Mouse (Mus musculus) forebrain, embryonic 13.5 days (tissue): ENCODE results near the gene E130208F15Rik. TPM values are rescaled to one million over a fixed set of nuclear protein-coding genes. Genes with fewer than 3 reads are reported as not detected.

Experiments used
- ATAC-seq: fragments of 200-750 bp; cut with Nextera tagmentation; 2 replicates; pipeline ENCODE4 v1.8.0; 2017
- H3K27ac ChIP-seq: fragments of 300-500 bp; sonication (generic); 2 replicates; pipeline ENCODE4 v1.5.1; 2015; ENCODE audit warnings: inconsistent platforms, mild to moderate bottlenecking, moderate library complexity
- H3K27me3 ChIP-seq: fragments of 300-500 bp; sonication (generic); 2 replicates; pipeline ENCODE4 v1.6.1; 2015; ENCODE audit warnings: mild to moderate bottlenecking, inconsistent platforms
- H3K36me3 ChIP-seq: fragments of 300-500 bp; sonication (generic); 2 replicates; pipeline ENCODE4 v1.6.1; 2015; ENCODE audit warnings: mild to moderate bottlenecking, inconsistent platforms; ENCODE audit not compliant: poor library complexity, severe bottlenecking
- H3K4me1 ChIP-seq: fragments of 300-500 bp; sonication (generic); 2 replicates; pipeline ENCODE4 v1.6.1; 2015; ENCODE audit warnings: inconsistent platforms
- H3K4me2 ChIP-seq: fragments of 300-500 bp; sonication (generic); 2 replicates; pipeline ENCODE4 v1.6.1; 2015; ENCODE audit warnings: inconsistent platforms, mild to moderate bottlenecking, moderate library complexity
- H3K4me3 ChIP-seq: fragments of 300-500 bp; sonication (generic); 2 replicates; pipeline ENCODE4 v1.5.1; 2015; ENCODE audit warnings: mild to moderate bottlenecking, inconsistent platforms
- H3K9ac ChIP-seq: fragments of 300-500 bp; sonication (generic); 2 replicates; pipeline ENCODE4 v1.6.1; 2015; ENCODE audit warnings: mild to moderate bottlenecking, inconsistent platforms
- H3K9me3 ChIP-seq: fragments of 300-500 bp; sonication (generic); replicated peaks from 2 replicates; pipeline ENCODE4 v1.6.1; 2016; ENCODE audit warnings: inconsistent platforms
- WGBS: fragments of 180-500 bp; shearing (Covaris S2); methylation state at CpG from one replicate; pipeline ENCODE4 v1.1.7; 2015; 5-methylcytosine and 5-hydroxymethylcytosine counted together
- polyA plus RNA-seq: library from polyadenylated mRNA; unstranded; fragments of >200 nt; fragmentation: Nextera tagmentation; extraction: Ambion mirVana; gene quantifications from 2 replicates; pipeline ENCODE4 v1.2.1, GENCODE M21; 2015

Gene E130208F15Rik
- polyA plus RNA-seq, 1 experiment from 2014 or later, result not detected

- Histone ChIP-seq H3K36me3 (peaks cover 37% of the 10 kb centered on the region), H3K9ac (peak overlapping the region; percentile 83), H3K9me3 (no peaks in the 10 kb centered on the region), H3K27ac (no peak overlapping the region), H3K4me1 (peaks cover 20% of the 10 kb centered on the region), H3K4me2 (peak overlapping the region; percentile 90), H3K4me3 (peak overlapping the region; percentile 71), H3K27me3 (no peaks in the 10 kb centered on the region)
- 72% methylated on average over 15 of the region's 15 CpGs for WGBS
- ATAC-seq, result no peak
Measured at GRCm38 (mm10) chr7:30309395-30310129, 12.0 kb upstream of the E130208F15Rik start.

GRCm38 (mm10) chr7:30310136-30310535 lies 11.4 kb upstream of the E130208F15Rik start:
- Histone ChIP-seq H3K27me3 (no peaks in the 10 kb centered on the region), H3K4me2 (no peak overlapping the region), H3K36me3 (peaks cover 34% of the 10 kb centered on the region), H3K4me3 (no peak overlapping the region), H3K9me3 (no peaks in the 10 kb centered on the region), H3K9ac (no peak overlapping the region), H3K27ac (no peak overlapping the region), H3K4me1 (peaks cover 23% of the 10 kb centered on the region)
- ATAC-seq, result no peak
- 90% methylated on average over 12 of the region's 12 CpGs for WGBS

GRCm38 (mm10) chr7:30313666-30314320 lies 7.7 kb upstream of the E130208F15Rik start:
- H3K27me3 ChIP-seq, result no peaks in the 10 kb centered on the region
- H3K4me2 ChIP-seq, result no peak overlapping the region
- H3K27ac ChIP-seq, result no peak overlapping the region
- H3K4me1 ChIP-seq, result peaks cover 17% of the 10 kb centered on the region
- H3K9ac ChIP-seq, result no peak overlapping the region
- no peak for ATAC-seq
- peaks cover 11% of the 10 kb centered on the region; the same call in 1 of the 2 replicates for H3K36me3 ChIP-seq
- H3K9me3 ChIP-seq, result no peaks in the 10 kb centered on the region
- H3K4me3 ChIP-seq, result no peak overlapping the region
- WGBS, result 49% methylated on average over 27 of the region's 27 CpGs

- Histone ChIP-seq H3K4me2 (peak within 1 kb of the TSS; percentile 40), H3K4me3 (peak within 1 kb of the TSS; percentile 6; the same call in 1 of the 2 replicates), H3K27ac (no peak within 1 kb of the TSS), H3K36me3 (peaks cover 11% of the 10 kb centered on the region; the same call in 1 of the 2 replicates), H3K27me3 (no peaks in the 10 kb centered on the region), H3K9me3 (no peaks in the 10 kb centered on the region), H3K9ac (peak within 1 kb of the TSS; percentile 54), H3K4me1 (peaks cover 10% of the 10 kb centered on the region)
- 2% methylated on average over 9 of the region's 9 CpGs for WGBS
- ATAC-seq, result no peak
Measured at GRCm38 (mm10) chr7:30314721-30315155, 6.8 kb upstream of the E130208F15Rik start, which contains the start of gene Syne4. TSS of gene Syne4 (plus strand) at chr7:30314807.

GRCm38 (mm10) chr7:30315559-30316529 lies 5.7 kb upstream of the E130208F15Rik start:
- Histone ChIP-seq H3K4me1 (peaks cover 10% of the 10 kb centered on the region), H3K27me3 (no peaks in the 10 kb centered on the region), H3K36me3 (peaks cover 11% of the 10 kb centered on the region; the same call in 1 of the 2 replicates), H3K4me2 (no peak overlapping the region), H3K9me3 (no peaks in the 10 kb centered on the region), H3K4me3 (no peak overlapping the region), H3K9ac (no peak overlapping the region), H3K27ac (no peak overlapping the region)
- ATAC-seq, result no peak
- WGBS, result 77% methylated on average over 13 of the region's 13 CpGs

- Histone ChIP-seq H3K9me3 (no peaks in the 10 kb centered on the region), H3K9ac (no peak overlapping the region), H3K27me3 (no peaks in the 10 kb centered on the region), H3K36me3 (no peaks in the 10 kb centered on the region), H3K4me1 (peaks cover 25% of the 10 kb centered on the region), H3K27ac (no peak overlapping the region), H3K4me2 (no peak overlapping the region), H3K4me3 (no peak overlapping the region)
- 94% methylated on average over 3 of the region's 3 CpGs for WGBS
- ATAC-seq, result no peak
Measured at GRCm38 (mm10) chr7:30318142-30318541, 3.4 kb upstream of the E130208F15Rik start.

- H3K4me2 ChIP-seq, result peak overlapping the region; percentile 86
- H3K4me3 ChIP-seq, result peak overlapping the region; percentile 83
- no peak for ATAC-seq
- H3K27me3 ChIP-seq, result no peaks in the 10 kb centered on the region
- H3K4me1 ChIP-seq, result peaks cover 19% of the 10 kb centered on the region
- no peak overlapping the region for H3K27ac ChIP-seq
- peak overlapping the region; percentile 92; the same call in 1 of the 2 replicates for H3K9ac ChIP-seq
- WGBS, result 79% methylated on average over 2 of the region's 2 CpGs
- H3K9me3 ChIP-seq, result no peaks in the 10 kb centered on the region; the same call in 1 of the 2 replicates
- H3K36me3 ChIP-seq, result no peaks in the 10 kb centered on the region
Measured at GRCm38 (mm10) chr7:30320946-30321345, 594 bp upstream of the E130208F15Rik start.

- 0 out of 2 replicates have a peak, but pooled peaks cover 3% of the 10 kb centered on the region for H3K27me3 ChIP-seq
- peak overlapping the region; percentile 92 for H3K9ac ChIP-seq
- peaks cover 21% of the 10 kb centered on the region for H3K4me1 ChIP-seq
- no peaks in the 10 kb centered on the region for H3K36me3 ChIP-seq
- H3K27ac ChIP-seq, result peak overlapping the region; percentile 73
- 0% methylated on average over 20 of the region's 20 CpGs for WGBS
- ATAC-seq, result peak; percentile 100
- H3K4me3 ChIP-seq, result peak overlapping the region; percentile 83
- H3K9me3 ChIP-seq, result no peaks in the 10 kb centered on the region; the same call in 1 of the 2 replicates
- peak overlapping the region; percentile 86 for H3K4me2 ChIP-seq
Measured at GRCm38 (mm10) chr7:30322285-30322667, 736 bp downstream of the E130208F15Rik start.

GRCm38 (mm10) chr7:30322865-30323264 lies 1.3 kb downstream of the E130208F15Rik start:
- Histone ChIP-seq H3K4me1 (peaks cover 23% of the 10 kb centered on the region), H3K9ac (peak overlapping the region; percentile 60), H3K4me3 (peak overlapping the region; percentile 83), H3K36me3 (no peaks in the 10 kb centered on the region), H3K4me2 (peak overlapping the region; percentile 86), H3K9me3 (no peaks in the 10 kb centered on the region; the same call in 1 of the 2 replicates), H3K27me3 (0 out of 2 replicates have a peak, but pooled peaks cover 3% of the 10 kb centered on the region), H3K27ac (peak overlapping the region; percentile 58; the same call in 1 of the 2 replicates)
- WGBS, result 38% methylated on average over 6 of the region's 6 CpGs
- peak; percentile 3; the same call in 1 of the 2 replicates for ATAC-seq

GRCm38 (mm10) chr7:30323795-30324194 lies 2.3 kb downstream of the E130208F15Rik start, which contains the start of gene Sdhaf1:
TSS of gene Sdhaf1 (minus strand) at chr7:30323895.
- Histone ChIP-seq H3K4me3 (peak within 1 kb of the TSS; percentile 83), H3K4me2 (peak within 1 kb of the TSS; percentile 86), H3K36me3 (no peaks in the 10 kb centered on the region), H3K27ac (peak within 1 kb of the TSS; percentile 58; the same call in 1 of the 2 replicates), H3K9ac (peak within 1 kb of the TSS; percentile 60), H3K4me1 (peaks cover 23% of the 10 kb centered on the region), H3K9me3 (no peaks in the 10 kb centered on the region; the same call in 1 of the 2 replicates), H3K27me3 (0 out of 2 replicates have a peak, but pooled peaks cover 3% of the 10 kb centered on the region)
- WGBS, result 81% methylated on average over 3 of the region's 3 CpGs
- no peak for ATAC-seq

- no peak overlapping the region for H3K27ac ChIP-seq
- ATAC-seq, result no peak
- 0 out of 2 replicates have a peak, but pooled peaks cover 5% of the 10 kb centered on the region for H3K27me3 ChIP-seq
- H3K36me3 ChIP-seq, result no peaks in the 10 kb centered on the region
- 87% methylated on average over 5 of the region's 5 CpGs for WGBS
- H3K4me1 ChIP-seq, result peaks cover 23% of the 10 kb centered on the region
- H3K4me3 ChIP-seq, result no peak overlapping the region
- H3K9ac ChIP-seq, result no peak overlapping the region
- H3K9me3 ChIP-seq, result no peaks in the 10 kb centered on the region; the same call in 1 of the 2 replicates
- no peak overlapping the region for H3K4me2 ChIP-seq
Measured at GRCm38 (mm10) chr7:30324300-30324944, 2.9 kb downstream of the E130208F15Rik start.
